Mouse (Mus musculus) neural tube, embryonic 13.5 days (tissue): ENCODE measurements around the gene Atxn7l2. TPM values are rescaled to one million over a fixed set of nuclear protein-coding genes. Genes with fewer than 3 reads are reported as not detected.

Experiments used
- ATAC-seq: fragments of 200-750 bp; cut with Nextera tagmentation; 2 replicates; pipeline ENCODE4 v1.8.0; 2017; ENCODE audit warnings: low read depth, mild to moderate bottlenecking, moderate TSS enrichment, moderate library complexity
- H3K27ac ChIP-seq: fragments of 300-500 bp; sonication (generic); replicated peaks from 2 replicates; pipeline ENCODE4 v1.5.1; 2015; ENCODE audit warnings: moderate library complexity, mild to moderate bottlenecking, inconsistent platforms
- H3K27me3 ChIP-seq: fragments of 300-500 bp; sonication (generic); 2 replicates; pipeline ENCODE4 v1.6.1; 2015; ENCODE audit warnings: mild to moderate bottlenecking, inconsistent platforms
- H3K36me3 ChIP-seq: fragments of 300-500 bp; sonication (generic); 2 replicates; pipeline ENCODE4 v1.6.1; 2015; ENCODE audit warnings: mild to moderate bottlenecking, inconsistent platforms
- H3K4me1 ChIP-seq: fragments of 300-500 bp; sonication (generic); replicated peaks from 2 replicates; pipeline ENCODE4 v1.6.1; 2015; ENCODE audit warnings: inconsistent platforms
- H3K4me2 ChIP-seq: fragments of 300-500 bp; sonication (generic); 2 replicates; pipeline ENCODE4 v1.6.1; 2015; ENCODE audit warnings: inconsistent platforms, mild to moderate bottlenecking, moderate library complexity
- H3K4me3 ChIP-seq: fragments of 300-500 bp; sonication (generic); 2 replicates; pipeline ENCODE4 v1.5.1; 2015; ENCODE audit warnings: mild to moderate bottlenecking, inconsistent platforms
- H3K9ac ChIP-seq: fragments of 300-500 bp; sonication (generic); 2 replicates; pipeline ENCODE4 v1.6.1; 2015; ENCODE audit warnings: moderate library complexity, mild to moderate bottlenecking, inconsistent platforms
- H3K9me3 ChIP-seq: fragments of 300-500 bp; sonication (generic); 2 replicates; pipeline ENCODE4 v1.6.1; 2016; ENCODE audit warnings: inconsistent platforms
- WGBS: fragments of 180-500 bp; shearing (Covaris S2); methylation state at CpG from one replicate; pipeline ENCODE4 v1.1.7; 2015; 5-methylcytosine and 5-hydroxymethylcytosine counted together
- polyA plus RNA-seq: library from polyadenylated mRNA; unstranded; fragments of >200 nt; fragmentation: Nextera tagmentation; extraction: Ambion mirVana; gene quantifications from 2 replicates; pipeline ENCODE4 v1.2.1, GENCODE M21; 2015

Gene Atxn7l2
- polyA plus RNA-seq, 1 experiment from 2014 or later: 26.0 TPM

DNA sequence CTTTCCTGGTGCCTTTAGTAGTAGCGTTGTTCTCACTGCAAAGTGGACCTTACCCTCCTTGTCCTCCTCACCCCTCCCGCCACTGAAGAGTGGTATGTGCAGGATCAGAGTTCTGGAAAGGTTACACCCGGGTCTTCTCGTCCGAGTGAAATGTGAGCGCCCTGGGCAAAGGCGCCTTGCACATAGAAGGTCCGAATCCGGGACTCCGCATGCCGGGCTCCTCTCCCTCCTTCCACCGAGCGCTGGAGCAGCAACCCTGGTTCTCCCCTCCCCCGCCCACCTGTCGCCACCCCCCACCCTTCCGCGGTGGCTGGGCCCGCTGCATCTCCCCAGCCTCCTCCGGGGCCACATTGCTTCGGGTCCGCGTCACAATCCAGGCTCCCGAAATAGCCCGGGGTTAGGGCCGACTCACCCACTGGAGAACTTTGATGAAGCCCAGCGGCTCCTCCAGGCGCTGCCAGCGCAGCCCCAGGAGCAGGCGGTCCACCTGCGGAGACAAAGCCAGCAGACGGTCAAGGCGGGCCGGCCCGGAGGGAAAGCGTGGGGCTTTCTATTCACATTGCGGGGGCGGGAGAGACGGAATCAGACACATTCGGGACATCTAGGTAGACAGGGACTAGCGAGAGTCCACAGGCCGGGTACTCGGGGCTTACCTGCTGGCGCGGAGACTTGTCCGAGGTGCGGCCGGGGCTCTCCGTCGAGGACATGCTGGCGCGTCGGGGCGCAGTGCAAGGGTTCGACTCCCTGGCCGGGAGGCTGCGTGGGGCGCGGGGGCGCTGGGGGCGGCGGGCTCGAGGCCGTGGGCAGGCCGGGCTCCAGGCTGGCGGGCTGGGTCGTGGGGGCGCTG is 15.2 kb upstream of the Atxn7l2 start:
- H3K36me3 ChIP-seq: no peaks in the 10 kb centered on the region
- no peak overlapping the region for H3K27ac ChIP-seq
- 2% methylated on average over 66 of the region's 67 CpGs for WGBS
- H3K9ac ChIP-seq: peak overlapping the region; percentile 39
- peak overlapping the region; percentile 34 for H3K4me3 ChIP-seq
- H3K27me3 ChIP-seq: peaks cover 76% of the 10 kb centered on the region
- H3K9me3 ChIP-seq: no peaks in the 10 kb centered on the region
- H3K4me2 ChIP-seq: peak overlapping the region; percentile 56
- ATAC-seq: peak; percentile 50; the same call in 1 of the 2 replicates
- H3K4me1 ChIP-seq: peaks cover 15% of the 10 kb centered on the region

GRCm38 (mm10) chr3:108220661-108221060 is 9.9 kb upstream of the Atxn7l2 start:
- Histone ChIP-seq H3K4me3 (no peak overlapping the region), H3K4me2 (no peak overlapping the region), H3K27me3 (peaks cover 55% of the 10 kb centered on the region), H3K27ac (no peak overlapping the region), H3K36me3 (no peaks in the 10 kb centered on the region), H3K9me3 (no peaks in the 10 kb centered on the region), H3K9ac (no peak overlapping the region), H3K4me1 (peaks cover under 1% of the 10 kb centered on the region; the same call in 1 of the 2 replicates)
- ATAC-seq: no peak
- WGBS: 78% methylated on average over 3 of the region's 3 CpGs

- no peak overlapping the region for H3K9ac ChIP-seq
- no peaks in the 10 kb centered on the region for H3K36me3 ChIP-seq
- no peak overlapping the region for H3K4me3 ChIP-seq
- no peaks in the 10 kb centered on the region for H3K9me3 ChIP-seq
- peaks cover 15% of the 10 kb centered on the region for H3K4me1 ChIP-seq
- H3K4me2 ChIP-seq: no peak overlapping the region
- 24% methylated on average over 5 of the region's 5 CpGs for WGBS
- H3K27me3 ChIP-seq: peaks cover 10% of the 10 kb centered on the region
- ATAC-seq: no peak
- H3K27ac ChIP-seq: no peak overlapping the region
Observed at GRCm38 (mm10) chr3:108214734-108215133, 4.0 kb upstream of the Atxn7l2 start.

GRCm38 (mm10) chr3:108212406-108212805 is 1.7 kb upstream of the Atxn7l2 start:
- Histone ChIP-seq H3K9me3 (no peaks in the 10 kb centered on the region), H3K27me3 (peaks cover 10% of the 10 kb centered on the region), H3K9ac (no peak overlapping the region), H3K4me1 (peaks cover 33% of the 10 kb centered on the region), H3K36me3 (peaks cover 10% of the 10 kb centered on the region), H3K4me2 (no peak overlapping the region), H3K27ac (peak overlapping the region; percentile 97; the same call in 1 of the 2 replicates), H3K4me3 (no peak overlapping the region)
- 85% methylated on average over 8 of the region's 8 CpGs for WGBS
- no peak for ATAC-seq

DNA sequence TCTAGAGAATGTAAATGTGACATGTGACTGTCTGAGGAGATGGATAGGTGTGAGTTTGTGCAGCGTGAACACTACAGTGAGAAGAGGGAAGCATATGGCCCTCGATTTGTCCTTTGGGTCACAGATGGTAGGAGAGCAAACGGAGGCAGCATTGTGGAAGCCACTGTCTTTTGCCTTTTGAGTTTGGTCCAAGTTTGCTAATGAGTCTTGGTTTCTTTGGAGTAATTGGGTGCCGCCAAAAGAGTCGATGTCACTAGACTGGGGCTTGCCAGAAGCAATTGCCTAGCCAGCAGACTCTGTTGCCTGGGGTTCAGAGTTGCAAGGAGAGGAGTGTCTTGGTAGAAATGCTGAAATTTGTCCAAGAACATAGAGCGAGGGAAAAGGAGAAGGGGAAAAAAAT is 1.1 kb upstream of the Atxn7l2 start:
- Histone ChIP-seq H3K9ac (peak overlapping the region; percentile 91; the same call in 1 of the 2 replicates), H3K27me3 (peaks cover 10% of the 10 kb centered on the region), H3K9me3 (no peaks in the 10 kb centered on the region), H3K27ac (peak overlapping the region; percentile 97), H3K4me3 (peak overlapping the region; percentile 67; the same call in 1 of the 2 replicates), H3K4me1 (peaks cover 37% of the 10 kb centered on the region), H3K36me3 (peaks cover 15% of the 10 kb centered on the region), H3K4me2 (peak overlapping the region; percentile 75)
- no peak for ATAC-seq
- WGBS: 66% methylated on average over 6 of the region's 6 CpGs

DNA sequence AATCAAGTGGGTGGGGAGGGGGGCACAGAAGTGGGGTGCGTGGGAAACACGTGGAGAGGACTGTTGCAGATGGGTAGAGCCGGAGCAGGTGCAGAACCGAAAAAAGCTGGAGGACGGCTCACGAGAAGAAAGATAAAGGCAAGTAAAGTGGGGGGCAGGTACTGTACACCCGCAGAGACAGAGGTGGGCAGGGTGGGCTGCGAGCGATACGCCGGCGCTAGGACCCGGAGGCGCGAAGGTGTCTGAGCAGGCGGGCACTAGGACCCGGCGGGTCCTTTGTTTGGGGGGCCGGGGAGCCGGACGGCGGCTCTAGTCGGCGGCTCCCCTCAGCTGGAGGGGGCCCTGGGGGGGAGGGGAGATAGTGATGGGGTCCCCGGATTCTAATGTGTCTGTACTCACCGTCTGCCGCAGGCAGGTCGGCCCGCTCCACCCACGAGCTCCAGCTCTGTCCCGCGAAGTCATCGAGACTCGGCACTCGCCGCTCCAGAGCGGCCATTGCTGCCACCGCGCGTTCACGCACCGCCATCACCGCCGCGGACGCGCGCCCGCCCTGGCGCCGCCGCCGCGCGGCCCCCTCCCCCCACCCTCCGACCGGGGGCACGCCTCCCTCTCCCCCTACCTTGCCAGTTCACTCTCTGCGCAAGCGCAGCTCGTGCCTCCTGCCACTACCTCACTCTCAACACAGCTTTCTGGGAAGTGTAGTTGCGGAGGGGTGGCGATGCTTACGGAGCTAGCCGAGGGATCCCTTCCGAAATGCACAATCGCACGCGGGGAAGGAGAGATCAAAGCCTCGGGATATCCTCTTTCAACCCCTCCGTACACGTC is 576 bp downstream of the Atxn7l2 start:
- H3K36me3 ChIP-seq: peaks cover 32% of the 10 kb centered on the region
- H3K9me3 ChIP-seq: no peaks in the 10 kb centered on the region
- under 1% methylated on average over 41 of the region's 72 CpGs for WGBS
- H3K4me2 ChIP-seq: peak overlapping the region; percentile 93
- peak overlapping the region; percentile 67 for H3K4me3 ChIP-seq
- peak; percentile 97 for ATAC-seq
- H3K27me3 ChIP-seq: peaks cover 4% of the 10 kb centered on the region
- peaks cover 40% of the 10 kb centered on the region for H3K4me1 ChIP-seq
- peak overlapping the region; percentile 97 for H3K27ac ChIP-seq
- peak overlapping the region; percentile 91 for H3K9ac ChIP-seq

GRCm38 (mm10) chr3:108209536-108209935 is 1.2 kb downstream of the Atxn7l2 start:
- Histone ChIP-seq H3K27me3 (peaks cover 4% of the 10 kb centered on the region), H3K27ac (peak overlapping the region; percentile 97), H3K4me1 (peaks cover 44% of the 10 kb centered on the region), H3K4me2 (peak overlapping the region; percentile 93), H3K9ac (peak overlapping the region; percentile 91), H3K36me3 (peaks cover 38% of the 10 kb centered on the region), H3K4me3 (peak overlapping the region; percentile 67), H3K9me3 (no peaks in the 10 kb centered on the region)
- WGBS: 11% methylated on average over 8 of the region's 8 CpGs
- ATAC-seq: no peak; the same call in 1 of the 2 replicates

- no peaks in the 10 kb centered on the region for H3K9me3 ChIP-seq
- H3K27me3 ChIP-seq: peaks cover 4% of the 10 kb centered on the region; the same call in 1 of the 2 replicates
- H3K4me3 ChIP-seq: peak overlapping the region; percentile 67
- H3K4me2 ChIP-seq: peak overlapping the region; percentile 93
- peaks cover 49% of the 10 kb centered on the region for H3K4me1 ChIP-seq
- peaks cover 43% of the 10 kb centered on the region for H3K36me3 ChIP-seq
- no peak for ATAC-seq
- 62% methylated on average over 3 of the region's 3 CpGs for WGBS
- H3K9ac ChIP-seq: peak overlapping the region; percentile 91
- H3K27ac ChIP-seq: peak overlapping the region; percentile 97
Observed at GRCm38 (mm10) chr3:108209001-108209400, 1.7 kb downstream of the Atxn7l2 start.

- Histone ChIP-seq H3K4me3 (no peak overlapping the region), H3K27ac (no peak overlapping the region; the same call in 1 of the 2 replicates), H3K9me3 (no peaks in the 10 kb centered on the region), H3K27me3 (no peaks in the 10 kb centered on the region), H3K9ac (no peak overlapping the region), H3K4me2 (no peak overlapping the region), H3K36me3 (peaks cover 64% of the 10 kb centered on the region), H3K4me1 (peaks cover 62% of the 10 kb centered on the region)
- no peak for ATAC-seq
- WGBS: 86% methylated on average over 15 of the region's 15 CpGs
Observed at GRCm38 (mm10) chr3:108206731-108207375, 3.9 kb downstream of the Atxn7l2 start.

GRCm38 (mm10) chr3:108205601-108206000 is 5.1 kb downstream of the Atxn7l2 start:
- Histone ChIP-seq H3K27ac (no peak overlapping the region), H3K4me2 (no peak overlapping the region), H3K4me1 (peaks cover 66% of the 10 kb centered on the region), H3K9ac (no peak overlapping the region), H3K27me3 (no peaks in the 10 kb centered on the region), H3K4me3 (no peak overlapping the region), H3K36me3 (peaks cover 68% of the 10 kb centered on the region), H3K9me3 (no peaks in the 10 kb centered on the region)
- no peak for ATAC-seq
- 92% methylated on average over 8 of the region's 8 CpGs for WGBS

DNA sequence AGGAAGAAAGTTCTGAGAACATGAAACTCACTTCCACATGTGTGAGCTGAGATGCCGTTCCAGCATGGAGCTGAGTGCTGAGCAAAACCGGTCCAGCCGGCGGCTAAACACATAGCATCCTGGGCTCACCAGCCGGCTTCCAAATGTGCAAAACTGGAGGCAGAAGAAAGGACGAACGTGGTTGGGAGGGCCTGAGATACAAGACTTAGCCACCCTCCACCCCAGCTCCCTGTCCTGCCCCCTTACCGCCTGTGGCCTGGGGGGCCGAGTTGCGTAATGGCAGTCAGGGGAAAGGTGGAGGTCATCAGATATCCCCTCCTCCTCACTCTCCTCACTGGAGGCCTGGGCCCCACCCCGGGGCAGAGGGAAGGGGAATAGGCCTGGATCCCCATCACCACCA is 6.3 kb downstream of the Atxn7l2 start:
- ATAC-seq: no peak
- Histone ChIP-seq H3K27me3 (no peaks in the 10 kb centered on the region), H3K9me3 (no peaks in the 10 kb centered on the region), H3K27ac (0 out of 2 replicates have a peak overlapping the region, but pooled peaks have one; percentile 23), H3K9ac (no peak overlapping the region), H3K36me3 (peaks cover 69% of the 10 kb centered on the region), H3K4me2 (no peak overlapping the region), H3K4me3 (no peak overlapping the region), H3K4me1 (peaks cover 76% of the 10 kb centered on the region)
- 89% methylated on average over 11 of the region's 11 CpGs for WGBS
